Mouse (Mus musculus) CD4-positive, CD25-positive, alpha-beta regulatory T cell, adult 2 months (primary cell): Measurements from ENCODE around the gene Tenm2.

ENCODE experiments used
- DNase-seq: peaks from one replicate; pipeline ENCODE4 v3.0.0-alpha.2; 2012; ENCODE audit warnings: low read depth, low spot score

Gene Tenm2

GRCm38 (mm10) chr11:36488666-36489065, 747.1 kb downstream of the Tenm2 start:
- no peak for DNase-seq

DNA sequence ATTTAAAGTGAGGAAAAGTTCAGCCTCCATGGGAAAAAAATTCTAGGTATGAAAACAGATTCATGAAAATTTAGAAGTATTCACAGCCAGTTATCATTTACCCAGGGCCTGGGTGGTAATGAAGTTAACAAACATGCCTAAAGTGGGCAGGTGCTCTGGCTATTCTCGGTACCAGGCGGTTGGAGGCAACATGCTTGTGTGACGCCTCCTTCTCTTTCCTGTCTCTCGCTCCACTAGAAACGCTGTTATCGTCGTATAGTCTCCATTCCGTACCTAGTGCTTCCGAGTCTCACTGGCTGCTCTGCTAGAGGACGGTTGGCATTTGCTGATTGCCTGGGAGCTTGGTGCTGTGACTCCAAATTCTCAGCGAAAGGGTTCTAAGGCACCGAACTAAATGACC, 749.7 kb downstream of the Tenm2 start:
- no peak for DNase-seq

DNA sequence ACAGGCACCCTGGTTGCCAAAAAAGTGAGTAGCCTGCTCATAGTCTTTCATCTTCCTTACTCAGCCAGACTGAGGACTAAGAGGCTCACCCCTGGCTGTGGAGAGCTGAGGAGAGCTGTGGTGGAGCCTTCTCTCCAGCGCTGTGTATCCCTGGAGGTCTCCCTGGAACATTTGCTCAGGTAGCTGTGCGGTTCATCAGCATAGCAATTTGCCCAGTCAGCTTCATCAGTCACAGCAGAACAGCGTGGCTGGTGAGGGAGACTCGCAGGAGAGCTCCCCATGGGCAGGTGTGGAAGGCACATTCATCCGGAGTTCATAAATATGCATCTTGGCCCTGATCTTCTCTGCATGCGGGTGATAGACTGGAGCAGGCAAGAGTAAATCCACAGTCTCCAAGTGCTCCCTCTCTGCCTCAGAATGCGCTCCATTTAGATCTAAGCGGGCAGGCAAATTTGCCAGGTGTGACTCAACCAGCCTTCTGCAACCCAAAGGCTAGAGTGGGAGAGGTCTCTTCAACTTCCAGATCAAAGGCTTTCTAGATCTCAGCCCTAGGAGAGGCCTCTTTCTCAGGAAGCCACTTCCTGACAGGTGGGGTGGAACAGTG, 751.2 kb downstream of the Tenm2 start:
- no peak for DNase-seq

DNA sequence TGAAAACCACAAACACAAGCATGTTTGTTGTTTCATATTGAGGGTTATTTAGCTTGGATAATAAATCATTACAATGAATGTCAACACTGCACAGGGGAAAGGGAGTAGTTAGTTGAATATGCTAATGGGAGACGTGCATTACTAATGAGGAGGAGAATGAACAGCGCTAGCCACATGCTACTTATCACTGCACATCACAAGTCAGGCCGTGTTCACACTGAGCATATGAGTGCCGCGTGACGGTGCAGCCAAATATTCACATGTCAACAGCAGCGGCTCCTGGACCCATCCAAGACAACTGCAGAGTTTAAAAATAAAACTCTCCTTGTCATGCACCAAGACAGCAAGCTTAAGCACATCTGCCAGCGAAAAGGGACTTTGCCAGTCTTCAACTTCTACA, 753.6 kb downstream of the Tenm2 start:
- no peak for DNase-seq

DNA sequence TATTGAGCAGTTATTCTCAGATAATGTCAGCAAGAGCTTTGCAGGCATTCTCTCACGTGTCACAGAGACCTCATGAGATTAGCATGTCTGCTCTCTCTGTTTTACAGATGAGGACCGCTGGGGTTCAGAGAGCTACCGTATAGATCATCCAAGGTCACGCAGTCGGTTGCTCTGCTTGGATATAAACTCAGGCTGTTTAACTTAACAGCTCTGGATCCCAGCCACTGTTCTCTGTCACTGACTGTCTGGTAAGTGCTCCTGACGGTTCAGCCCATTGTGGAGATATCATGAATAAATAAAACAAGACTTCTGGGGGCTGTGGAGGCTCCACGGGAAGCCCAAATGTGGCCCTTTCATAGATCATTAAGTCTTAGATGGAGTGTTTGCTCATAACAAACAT, 754.2 kb downstream of the Tenm2 start:
- DNase-seq: no peak

DNA sequence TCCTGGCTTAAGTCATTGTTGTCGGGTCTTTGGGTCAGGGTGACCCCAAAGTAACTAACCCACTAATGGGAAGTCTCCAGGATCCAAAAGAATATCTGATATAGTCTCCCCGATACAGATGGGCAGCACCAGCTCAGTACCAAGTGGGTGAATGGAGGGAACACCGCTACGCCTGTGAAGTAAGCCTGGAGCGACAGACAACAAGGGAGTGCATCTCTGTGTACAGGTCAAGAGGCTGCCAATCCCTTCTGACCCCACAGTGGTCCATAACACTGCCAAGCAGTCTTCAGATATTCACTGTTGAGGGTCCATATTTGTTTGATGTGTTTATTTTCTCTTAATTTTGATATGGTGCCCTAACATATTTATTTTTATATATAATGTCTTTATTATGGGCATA, 754.7 kb downstream of the Tenm2 start:
- DNase-seq: no peak

DNA sequence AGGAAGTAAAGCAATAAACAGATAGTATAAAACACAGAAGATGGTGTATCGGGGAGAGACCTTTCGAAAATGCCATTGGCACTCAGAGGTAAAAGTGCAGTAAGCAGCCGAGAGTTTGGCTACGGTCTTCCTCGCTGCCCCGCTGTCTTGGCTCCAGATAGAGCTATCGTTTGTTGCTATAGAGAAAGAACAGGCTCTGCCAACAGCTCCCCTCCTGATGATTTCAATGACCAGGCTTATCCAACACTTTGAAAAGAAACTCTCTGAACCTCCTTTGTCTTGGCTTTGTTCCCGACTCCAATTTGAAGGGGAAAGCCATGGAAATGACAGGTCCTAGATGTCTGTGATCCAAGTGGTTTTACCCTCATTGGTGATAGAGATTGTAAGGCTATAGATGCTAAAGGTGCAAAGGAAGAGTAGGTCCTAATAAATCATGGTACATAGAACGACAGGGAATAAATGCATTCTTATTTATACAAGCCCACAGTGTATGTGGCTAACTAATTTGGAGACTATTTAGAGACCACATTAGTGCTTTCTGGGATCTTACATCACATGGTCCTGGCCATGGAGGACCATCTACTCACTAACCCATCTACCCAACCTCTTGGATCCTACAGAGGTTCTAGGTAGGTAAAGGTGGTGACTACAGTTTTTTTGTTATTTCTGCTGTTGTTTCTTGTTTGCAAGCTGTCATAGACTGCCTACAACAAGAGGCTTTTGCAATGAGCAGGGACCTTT, 765.8 kb downstream of the Tenm2 start:
- DNase-seq: no peak

DNA sequence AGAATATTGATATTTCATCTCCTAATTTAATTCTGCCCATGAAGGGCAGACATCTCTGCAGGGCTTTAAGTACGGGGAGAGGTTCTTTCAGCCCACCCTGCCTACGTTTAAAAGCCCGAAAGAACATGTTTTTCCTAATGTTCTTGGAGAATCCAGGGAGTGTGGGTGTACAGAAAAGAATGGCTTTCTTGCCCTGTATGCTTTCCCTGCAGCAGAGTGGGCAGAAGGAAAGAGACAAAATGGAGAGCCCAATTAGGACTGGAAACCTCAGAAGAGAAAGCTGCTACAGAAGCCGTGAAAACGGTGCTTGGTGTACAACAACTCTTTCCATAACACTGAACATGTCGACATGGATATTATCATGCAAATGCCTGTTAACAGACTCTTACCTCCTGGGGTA, 777.3 kb downstream of the Tenm2 start:
- DNase-seq: no peak

DNA sequence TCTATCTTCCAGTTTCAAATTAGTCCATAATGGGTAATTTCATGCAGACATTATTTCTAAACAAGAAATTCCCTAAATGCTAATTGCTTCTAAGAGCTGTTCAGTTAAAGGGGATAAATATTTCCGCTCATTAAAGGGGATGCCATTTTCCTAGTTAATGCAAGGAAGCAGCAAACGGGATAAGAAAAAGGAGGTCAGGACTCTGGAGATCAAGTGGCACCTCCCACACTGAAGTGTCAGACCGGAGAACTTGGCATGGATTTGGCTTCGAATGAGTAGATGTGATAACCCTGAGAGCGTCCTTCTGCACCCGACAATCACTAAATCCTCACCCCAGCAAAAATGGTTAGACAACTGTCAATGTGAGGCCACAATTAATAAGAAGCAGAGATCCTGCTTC, 781.7 kb downstream of the Tenm2 start:
- no peak for DNase-seq

DNA sequence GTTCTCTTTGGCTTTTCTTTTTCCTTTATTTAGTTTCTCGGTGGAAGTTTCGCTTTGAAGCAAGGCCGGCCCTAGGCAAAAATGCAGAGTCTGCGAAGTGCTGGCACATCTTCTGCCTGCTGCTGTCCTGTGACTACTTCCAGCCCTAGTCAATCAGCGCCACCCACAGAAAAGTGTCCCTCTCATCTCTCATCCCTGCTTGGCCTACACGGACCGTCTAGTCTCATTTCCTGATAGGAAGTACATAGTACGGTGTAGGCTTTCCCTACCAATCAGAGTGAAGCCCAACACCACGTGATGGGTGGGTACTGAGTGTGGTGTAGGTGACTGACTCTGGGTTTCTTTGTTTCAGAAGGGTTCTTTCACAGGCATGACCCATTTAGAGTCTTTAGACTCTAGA, 783.3 kb downstream of the Tenm2 start:
- DNase-seq: no peak

DNA sequence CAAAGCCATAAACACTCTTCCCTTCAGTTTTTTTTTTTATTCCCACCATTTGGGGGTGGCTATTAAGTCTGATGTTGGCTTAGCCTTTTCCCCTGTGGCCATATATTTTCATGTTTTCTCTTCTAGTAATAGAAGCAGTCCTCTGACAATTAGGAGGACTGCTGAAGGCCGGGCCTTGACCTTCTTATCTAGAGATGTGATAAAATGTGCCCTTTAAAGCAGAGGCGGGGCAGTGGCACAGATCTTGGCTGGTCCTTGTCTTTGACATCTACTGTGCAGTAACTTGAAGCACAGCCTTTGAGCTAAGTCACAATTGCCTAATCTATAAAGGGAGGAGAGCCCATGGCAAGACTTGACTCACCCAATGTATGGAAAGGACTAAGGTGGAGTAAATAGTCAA, 789.4 kb downstream of the Tenm2 start:
- no peak for DNase-seq

DNA sequence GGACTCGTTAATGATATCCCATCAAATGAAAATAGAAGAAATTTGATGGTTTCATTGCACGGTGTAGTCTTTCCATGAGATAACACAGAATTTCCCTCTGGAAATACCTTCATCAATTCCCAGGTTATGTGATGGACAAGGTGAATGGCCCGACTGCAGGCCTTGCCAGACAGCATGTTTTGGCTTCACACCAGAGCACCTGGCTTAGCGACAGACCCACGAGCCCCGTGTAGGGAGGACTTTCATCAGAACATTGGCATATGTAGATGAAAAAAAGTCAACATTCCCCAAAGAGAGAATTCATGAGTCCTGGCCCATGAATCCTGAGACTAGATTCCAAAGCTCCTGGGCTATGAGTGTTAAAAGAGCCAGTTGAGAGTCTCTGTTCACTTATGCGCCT, 791.9 kb downstream of the Tenm2 start:
- DNase-seq: no peak

DNA sequence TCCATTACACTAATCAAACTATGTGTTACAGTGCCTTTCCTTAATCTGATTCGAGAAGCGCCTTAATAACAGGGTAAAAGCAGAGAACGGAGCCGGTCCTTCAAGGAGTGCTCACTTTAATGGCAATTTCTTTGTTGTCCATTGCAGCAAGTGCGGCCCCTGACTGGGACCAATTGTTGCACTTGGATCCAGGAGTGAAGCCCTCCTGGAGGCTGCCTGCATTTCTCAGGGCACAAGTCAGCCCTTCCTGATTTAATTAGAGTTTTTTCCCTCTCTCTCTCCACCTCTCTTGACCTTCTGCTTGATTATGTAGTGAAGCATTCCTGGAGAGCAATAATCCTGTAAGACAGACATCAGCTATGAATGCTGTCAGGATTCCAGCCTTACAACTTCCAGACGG, 794.0 kb downstream of the Tenm2 start:
- DNase-seq: no peak

- no peak for DNase-seq
Observed at GRCm38 (mm10) chr11:36436251-36436650, 799.5 kb downstream of the Tenm2 start.

DNA sequence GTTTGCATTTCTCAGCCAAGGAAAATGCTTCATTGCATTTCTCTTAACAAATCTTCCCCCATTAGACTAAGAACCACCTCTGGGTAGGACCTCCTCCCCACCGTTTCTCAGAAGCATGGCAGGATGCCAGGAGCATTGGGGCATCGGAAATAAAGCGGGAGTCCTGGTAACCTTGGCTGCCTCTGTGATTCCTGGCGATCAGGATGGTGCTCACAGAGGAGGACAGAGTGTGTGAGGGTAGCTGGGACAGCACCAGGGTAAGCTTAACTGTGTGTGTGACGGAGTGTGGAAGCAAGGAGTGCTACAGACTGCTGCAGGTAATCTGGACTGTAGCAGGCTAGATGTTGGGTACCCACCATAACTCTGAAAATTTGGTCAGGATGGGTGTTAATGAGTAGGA, 806.8 kb downstream of the Tenm2 start:
- DNase-seq: no peak

GRCm38 (mm10) chr11:36424959-36425358, 810.8 kb downstream of the Tenm2 start:
- DNase-seq: no peak

DNA sequence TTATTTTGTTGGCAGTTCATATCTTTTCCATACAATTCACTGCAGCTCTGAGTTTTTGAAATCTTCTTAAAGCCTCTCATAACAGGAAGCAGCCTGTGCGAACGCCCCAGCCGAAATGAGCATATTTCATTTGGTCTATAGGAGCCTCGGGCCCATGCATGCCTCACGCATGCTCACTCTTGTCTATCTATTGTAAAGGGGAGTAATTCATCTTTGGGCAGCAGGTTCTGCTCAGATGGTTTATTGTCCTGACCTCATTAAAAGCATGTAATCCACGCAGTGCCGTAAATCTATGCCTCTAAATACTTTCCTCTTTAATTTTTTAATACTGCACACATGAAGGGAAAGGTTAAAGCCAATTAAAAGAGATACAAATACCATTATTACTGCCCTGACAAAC, 815.7 kb downstream of the Tenm2 start:
- no peak for DNase-seq

- no peak for DNase-seq
Observed at GRCm38 (mm10) chr11:36415244-36415643, 820.5 kb downstream of the Tenm2 start.

DNA sequence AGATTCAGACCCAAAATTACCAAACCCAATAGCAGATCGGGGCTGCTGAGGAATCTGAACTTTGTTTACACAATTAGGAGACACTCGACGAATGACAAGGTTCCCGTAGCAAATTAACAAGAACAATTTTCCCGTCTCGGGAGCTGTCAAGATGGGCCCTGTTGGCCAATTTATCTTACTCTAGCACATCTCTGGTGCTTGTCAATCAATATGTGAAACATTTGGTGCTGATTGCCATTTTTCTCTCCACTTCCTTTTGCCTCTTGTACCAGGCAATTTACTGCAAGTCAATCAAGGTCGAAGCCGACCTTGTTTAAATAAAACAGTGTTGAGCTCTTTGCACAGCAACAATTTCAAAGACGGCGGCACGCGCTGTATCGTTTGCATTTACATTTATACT, 824.9 kb downstream of the Tenm2 start:
- no peak for DNase-seq

GRCm38 (mm10) chr11:36395803-36396710, 839.7 kb downstream of the Tenm2 start:
- DNase-seq: no peak

GRCm38 (mm10) chr11:36384696-36385095, 851.1 kb downstream of the Tenm2 start:
- no peak for DNase-seq

- DNase-seq: no peak
Observed at GRCm38 (mm10) chr11:36371814-36372213, 864.0 kb downstream of the Tenm2 start.

DNA sequence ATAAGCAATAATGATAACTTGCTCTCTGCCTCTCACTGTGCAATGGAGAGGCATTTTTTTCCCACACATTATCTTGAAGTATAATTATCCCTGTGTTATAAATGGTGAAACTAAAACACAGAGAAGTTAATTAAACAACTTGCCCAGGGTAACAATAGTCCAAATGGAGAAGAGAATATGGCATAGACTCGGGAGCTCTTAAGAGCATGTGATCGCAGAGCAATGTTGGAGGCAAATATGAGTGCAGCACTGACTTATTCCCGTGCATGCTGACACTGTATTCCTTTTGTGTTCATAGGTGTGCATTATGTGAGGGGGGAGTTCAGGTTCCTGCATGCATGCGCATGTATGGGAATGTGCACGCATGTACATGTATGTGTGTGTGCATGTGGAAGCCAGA, 870.7 kb downstream of the Tenm2 start:
- DNase-seq: no peak
